Mouse (Mus musculus) cerebellum, adult 2 months (tissue): ENCODE data around the gene Cdh18.

Source experiments
- CTCF ChIP-seq: fragments of 200-500 bp; IDR thresholded peaks from 2 replicates; pipeline ENCODE4 v1.5.1; 2011; ENCODE audit warnings: low read depth, mild to moderate bottlenecking, control low read depth, low read length, moderate library complexity, borderline replicate concordance; ENCODE audit not compliant: insufficient read depth
- POLR2A ChIP-seq: fragments of 200-500 bp; IDR thresholded peaks from 2 replicates; pipeline ENCODE4 v1.6.1; 2011; ENCODE audit warnings: low read length, control low read depth, borderline replicate concordance; ENCODE audit not compliant: insufficient read depth

GRCm38 (mm10) chr15:22584667-22585066 is 35.8 kb downstream of the Cdh18 start:
- TF ChIP-seq CTCF (no peak), POLR2A (no peak)
